Mouse (Mus musculus) naive thymus-derived CD4-positive, alpha-beta T cell, adult 2 months (primary cell): Measurements from ENCODE around the gene Apopt1.

ENCODE experiments used
- DNase-seq: peaks from one replicate; pipeline ENCODE4 v3.0.0-alpha.2; 2011; ENCODE audit warnings: low read depth

Gene Apopt1

DNA sequence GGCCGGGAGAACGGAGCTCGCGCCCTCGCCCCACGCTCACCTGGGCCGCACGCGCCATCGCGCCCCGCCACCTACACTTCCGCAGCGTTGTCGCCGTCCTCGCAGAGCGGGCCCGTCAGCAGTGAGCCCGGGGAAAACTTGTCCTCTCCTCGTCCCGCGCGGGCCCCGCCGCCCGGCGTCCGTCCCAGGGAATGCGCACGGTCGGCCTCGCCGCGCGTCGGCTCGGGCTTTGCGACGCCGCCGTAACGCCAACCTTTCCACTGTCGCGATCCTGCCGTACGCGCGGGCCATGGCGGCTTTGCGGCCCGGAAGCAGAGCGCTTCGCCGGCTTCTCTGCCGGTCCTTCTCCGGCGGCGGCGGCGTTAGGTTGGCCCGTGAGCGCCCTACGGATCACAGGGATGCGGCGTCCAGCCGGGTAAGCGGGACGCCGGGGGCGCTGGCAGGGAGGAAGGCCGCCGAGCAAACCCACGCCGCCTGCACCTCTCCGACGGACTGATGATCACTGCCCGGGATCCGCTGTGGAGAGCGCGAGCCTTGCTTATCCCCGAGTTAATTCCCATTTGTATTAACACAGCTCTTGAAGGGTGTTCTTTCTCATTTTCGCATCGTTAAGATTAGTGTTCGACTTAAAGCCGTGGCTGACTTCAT, at the start of gene Apopt1, which contains the start of gene Bag5:
Apopt1 (plus strand) TSS at position 258 of the 648 bp plus-strand sequence.
Bag5 (minus strand) TSS at position 254 of the 648 bp plus-strand sequence.
- peak; percentile 95 for DNase-seq

DNA sequence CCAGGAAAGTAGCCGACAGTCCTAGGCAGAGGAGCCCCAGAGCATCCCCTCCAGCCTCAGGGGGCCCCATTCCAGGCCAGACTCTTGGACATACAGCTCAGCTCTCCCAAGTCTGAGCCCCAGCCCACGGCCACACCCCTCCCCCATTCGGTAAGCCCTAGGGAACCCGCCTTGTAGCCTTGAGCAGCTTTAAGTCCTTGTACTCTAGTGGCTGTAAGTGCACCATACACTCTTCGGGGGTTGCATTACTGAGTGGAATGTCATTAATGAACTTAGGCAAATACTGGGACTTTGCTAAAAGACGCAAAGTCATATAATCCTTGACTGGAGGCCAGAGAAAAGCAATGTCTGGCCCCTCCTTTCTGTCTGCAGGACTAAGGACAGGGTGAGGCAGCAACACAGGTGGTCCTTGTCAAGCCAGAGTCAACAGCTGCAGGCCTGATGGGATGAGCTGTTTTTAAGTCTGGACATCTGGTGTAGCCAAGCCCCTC, 48.9 kb upstream of the Apopt1 start:
- DNase-seq: no peak

DNA sequence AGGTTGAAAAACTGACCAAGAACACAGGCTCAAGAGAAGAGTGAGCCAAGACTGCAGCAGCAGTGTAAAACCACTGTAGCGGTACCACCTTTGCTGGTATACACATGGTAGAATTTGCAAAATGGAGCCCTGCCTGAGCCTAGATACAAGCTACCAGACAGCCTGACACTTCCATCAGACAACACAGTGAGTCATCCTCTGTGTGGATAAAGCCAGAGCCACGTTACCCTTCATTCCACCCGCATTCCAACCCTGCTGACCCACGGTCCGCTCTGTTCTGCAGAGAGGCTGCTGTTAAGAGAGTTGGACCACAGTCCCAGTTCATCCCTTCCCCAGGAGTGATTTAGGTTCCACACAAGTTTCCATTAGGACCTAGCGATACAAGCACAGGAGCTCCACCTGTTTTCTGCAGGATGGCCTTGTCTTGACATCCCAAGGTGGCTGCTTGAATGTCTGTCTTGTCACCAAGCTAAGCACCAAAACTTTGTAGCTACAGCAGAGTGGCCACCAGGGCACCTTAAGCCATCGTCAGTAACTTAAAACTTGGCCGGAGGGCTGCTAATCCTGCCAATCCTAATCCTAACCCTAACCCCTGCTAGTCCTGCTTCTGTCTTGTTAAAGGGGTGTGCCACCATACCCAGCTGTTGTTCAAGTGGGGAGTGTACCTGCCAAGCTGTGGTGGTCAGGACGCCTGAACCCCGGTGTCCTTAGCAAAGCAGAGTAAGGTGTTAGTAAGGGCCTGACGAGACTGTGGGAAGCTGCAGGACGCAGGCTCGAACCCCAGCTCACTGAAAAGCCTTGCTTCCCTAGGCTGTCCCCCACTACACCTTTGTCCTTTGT, 47.8 kb upstream of the Apopt1 start:
- DNase-seq: no peak

DNA sequence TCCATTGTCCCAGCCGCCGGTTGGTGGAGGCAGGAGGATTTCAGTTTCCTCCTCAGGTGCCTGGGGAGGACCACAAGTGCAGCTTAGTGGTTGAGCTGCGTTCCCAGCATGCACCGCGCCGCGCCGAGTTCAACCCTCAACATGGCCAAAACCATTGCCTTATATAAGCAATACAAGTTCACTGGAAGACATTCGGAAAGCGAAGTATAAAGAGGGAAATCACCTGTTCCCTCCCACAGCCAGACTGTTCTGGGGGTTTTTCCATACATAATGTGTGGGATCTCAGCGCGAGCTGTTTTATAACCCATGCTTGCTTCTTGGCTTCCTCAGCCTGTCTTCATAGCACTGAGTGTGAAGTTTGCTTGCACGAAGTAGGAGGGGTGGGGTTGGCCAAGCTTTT, 46.7 kb upstream of the Apopt1 start:
- DNase-seq: no peak

DNA sequence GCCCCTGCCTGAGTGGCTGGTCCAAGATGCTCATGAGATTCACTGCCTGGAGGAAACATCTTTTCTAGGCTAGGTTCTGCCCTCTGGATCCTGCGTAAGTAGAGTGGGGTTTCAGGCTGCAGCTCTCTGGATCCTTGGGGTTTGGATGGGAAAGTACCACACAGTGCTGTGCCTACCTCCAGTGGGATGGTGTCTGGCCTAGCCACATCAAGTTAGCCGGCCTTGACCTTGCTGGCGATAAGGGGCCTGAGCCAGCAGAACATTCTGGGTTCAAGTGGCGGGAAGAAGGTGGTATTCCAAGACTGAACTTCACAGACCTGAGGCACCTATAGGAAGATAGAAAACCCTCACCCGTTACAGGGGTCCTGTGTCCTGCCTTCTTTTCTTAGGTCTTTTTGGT, 45.6 kb upstream of the Apopt1 start:
- no peak for DNase-seq

GRCm38 (mm10) chr12:111668457-111668912, 44.6 kb upstream of the Apopt1 start:
- DNase-seq: peak; percentile 97

DNA sequence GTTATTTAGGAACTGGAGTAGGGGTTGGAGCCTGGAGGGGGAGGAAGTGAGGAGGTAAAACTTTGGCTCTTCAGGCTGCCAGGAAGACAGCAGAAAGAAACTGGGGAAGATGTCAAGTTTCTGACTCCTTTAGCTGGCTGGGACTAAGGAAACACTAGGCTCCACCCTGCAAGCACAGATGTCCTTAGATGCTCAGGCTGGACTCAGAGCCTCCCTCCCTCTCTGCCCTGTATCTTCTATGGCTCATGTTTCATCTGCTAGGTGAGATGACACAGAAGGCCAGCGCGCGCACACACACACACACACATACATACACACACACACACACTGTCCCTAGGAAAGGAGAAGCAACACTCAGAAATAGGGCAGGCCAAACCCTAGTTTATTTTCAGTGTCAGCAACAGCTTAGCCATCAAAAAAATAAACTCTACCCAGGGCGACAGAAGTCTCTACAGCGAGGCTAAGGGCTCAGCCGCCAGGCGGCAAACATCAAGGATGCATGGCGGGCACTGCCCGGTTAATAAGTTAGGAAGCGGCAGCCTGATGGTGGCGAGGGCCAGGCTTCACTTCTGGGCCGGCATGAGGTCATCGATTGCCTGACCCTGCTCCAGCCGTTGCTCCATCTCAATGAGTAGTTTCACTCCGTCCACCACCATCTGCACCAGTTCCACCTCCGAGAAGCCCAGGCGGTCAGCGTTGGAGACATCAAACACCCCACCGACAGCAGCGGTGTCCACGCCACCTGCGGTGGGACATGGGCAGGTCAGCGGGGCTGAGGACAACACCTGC, 43.9 kb upstream of the Apopt1 start:
- DNase-seq: peak; percentile 49

DNA sequence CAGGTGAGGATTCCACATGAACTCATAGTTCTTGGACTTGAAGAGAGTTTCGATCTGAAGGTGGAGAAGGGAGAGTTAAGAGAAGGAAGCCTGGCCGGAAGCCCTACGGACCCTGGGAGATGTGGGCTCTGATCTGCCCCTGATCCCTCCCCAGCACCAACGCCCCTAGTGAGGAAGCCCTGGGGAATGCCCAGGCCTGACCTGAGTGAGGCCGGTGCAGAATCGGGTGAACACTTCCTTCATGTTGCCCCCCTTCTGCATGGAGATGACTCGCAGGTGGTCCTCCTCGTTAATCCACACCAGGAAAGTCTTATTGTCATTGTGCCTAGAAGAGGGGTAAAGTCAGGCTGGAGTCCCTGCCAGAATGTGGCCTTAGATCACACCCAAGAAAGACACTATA, 43.1 kb upstream of the Apopt1 start:
- no peak for DNase-seq

GRCm38 (mm10) chr12:111670371-111670971, 42.6 kb upstream of the Apopt1 start:
- DNase-seq: no peak

DNA sequence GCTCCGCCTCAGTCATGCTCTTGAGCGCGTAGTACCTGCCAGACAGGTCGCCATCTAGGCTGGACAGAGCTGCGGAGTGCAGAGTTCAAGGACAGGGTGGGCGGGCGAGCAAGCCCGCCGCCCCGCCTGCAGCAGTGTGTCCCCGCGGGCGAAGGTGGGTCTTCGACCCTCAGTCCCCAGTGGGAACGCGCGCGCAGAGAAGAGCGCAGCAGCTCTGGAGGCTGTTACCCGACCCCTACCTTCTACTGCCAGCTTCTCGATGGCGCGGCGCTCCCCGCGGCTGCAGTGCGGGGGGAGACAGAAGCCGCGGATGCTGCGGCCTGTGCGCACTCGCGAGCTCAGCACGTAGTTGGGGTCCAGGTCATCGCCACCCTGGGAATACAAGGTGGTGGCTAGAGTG, 42.1 kb upstream of the Apopt1 start:
- DNase-seq: no peak

DNA sequence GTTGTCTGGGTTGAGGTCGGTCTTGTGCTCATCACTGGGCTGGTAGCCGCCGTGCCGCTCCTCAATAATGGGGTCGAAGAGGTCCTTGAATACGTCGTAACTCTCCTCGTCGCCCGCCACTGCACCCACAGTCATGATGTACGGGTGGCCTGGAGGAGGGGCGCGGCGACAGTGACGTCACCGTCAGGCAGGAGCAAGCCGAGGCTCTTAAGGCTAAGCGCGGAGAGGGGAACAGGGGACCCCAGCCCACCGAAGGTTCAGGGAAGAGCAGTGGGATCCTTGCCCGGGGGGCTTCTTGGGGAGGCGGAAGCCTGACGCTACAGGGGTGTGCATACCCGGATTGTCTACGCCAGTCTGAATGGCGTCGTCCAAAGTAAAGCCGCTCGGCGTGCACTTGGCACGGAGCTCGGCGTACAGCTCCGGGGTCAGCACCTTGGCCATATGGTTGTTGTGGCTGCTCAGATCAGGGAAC, 41.6 kb upstream of the Apopt1 start:
- DNase-seq: peak; percentile 81

DNA sequence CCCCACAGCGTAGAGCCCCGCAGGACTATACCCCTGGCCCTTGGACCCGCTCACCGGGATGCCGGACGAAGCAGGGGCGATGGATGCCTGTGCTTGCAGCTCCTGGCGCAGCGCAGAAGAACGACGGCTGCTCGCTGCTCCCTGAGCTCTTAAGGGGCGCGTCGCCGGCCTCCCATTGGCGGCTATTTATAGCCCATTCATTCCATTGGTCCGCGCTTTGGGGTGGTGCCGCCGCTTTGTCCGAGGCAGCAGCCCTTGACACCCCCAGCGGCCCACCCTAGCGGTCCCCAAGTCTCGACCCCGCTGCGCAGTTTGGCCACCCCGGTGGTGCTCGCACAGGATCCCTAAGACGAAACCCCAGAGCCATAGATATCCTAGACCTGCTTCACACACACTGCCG, 40.9 kb upstream of the Apopt1 start, which contains the start of gene Ckb:
Ckb (minus strand) TSS at position 163 of the 400 bp plus-strand sequence.
- DNase-seq: peak; percentile 73

DNA sequence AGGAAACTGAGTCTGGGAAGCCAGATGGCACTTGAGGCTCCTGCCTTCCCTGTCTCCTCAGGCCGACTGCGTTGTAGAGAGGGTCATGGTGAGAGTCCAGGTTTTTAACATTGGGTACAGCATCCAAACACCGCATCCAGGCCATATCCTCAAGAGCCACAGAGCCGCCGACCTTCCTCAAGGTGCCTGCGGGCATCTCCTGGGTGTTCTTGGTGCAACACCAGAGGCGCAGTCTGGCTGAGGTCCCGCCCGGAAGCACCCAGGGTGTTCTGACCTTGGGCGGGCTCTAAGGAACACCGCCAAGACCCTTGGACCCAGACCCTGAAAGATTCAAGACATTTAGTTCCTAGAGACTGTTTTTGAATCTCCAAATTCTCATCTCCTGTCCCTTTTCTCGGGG, 40.5 kb upstream of the Apopt1 start:
- no peak for DNase-seq

DNA sequence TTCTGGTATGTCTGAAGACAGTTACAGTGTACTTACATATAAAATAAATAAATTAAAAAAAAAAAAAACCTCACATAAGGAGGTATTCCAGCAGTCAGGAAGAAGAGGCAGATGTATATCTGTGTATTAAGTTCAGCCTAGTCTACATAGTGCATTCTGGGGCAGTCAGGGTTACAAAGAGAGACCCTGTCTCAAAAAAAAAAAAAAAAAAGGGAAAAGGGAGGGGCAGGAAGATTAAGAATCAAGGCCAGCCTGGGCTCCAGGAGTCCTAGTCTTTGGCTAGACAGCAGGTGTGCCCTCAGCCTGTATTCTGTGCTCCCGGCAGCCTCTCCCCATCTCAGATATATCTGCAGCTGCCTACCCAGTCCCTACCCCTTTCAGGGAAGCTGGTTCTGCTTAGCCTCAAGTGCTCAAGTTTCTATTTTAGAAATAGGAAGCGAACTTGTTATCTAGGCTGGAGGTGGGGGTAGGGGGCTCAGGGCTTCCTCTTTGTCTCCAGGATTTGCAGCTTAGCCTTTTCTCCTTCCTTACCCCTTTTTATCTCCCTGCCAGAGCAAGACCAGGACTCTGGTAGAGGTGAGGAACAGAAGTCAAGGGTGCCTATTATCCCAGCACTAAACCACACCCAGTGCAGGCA, 38.1 kb upstream of the Apopt1 start:
- DNase-seq: no peak

- DNase-seq: no peak
Measured at GRCm38 (mm10) chr12:111675797-111676580, 37.1 kb upstream of the Apopt1 start.

DNA sequence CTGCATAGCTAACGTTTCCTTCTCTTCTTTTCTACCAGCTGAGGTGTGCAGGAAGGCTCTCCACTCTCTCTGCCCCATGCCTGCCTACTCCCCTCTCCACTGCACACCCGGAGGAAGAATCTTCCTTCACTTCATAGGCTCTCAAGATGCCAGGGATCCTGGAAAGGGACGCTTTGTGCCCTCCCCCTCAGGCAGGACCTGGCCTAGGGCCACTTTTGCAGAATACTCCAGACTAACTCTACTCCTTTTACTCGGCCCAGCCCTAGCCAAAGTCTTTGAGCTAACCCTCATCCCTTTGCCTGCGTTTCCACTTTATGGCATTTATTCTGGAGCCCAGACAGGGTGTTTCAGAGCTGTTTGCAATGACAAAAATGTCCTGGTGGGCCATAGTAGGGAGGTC, 35.6 kb upstream of the Apopt1 start:
- DNase-seq: no peak

GRCm38 (mm10) chr12:111677882-111678669, 35.0 kb upstream of the Apopt1 start, which contains the start of gene Trmt61a:
Gene Trmt61a (plus strand): TSS chr12:111678105.
- DNase-seq: peak; percentile 94

- DNase-seq: no peak
Measured at GRCm38 (mm10) chr12:111678670-111678933, 34.5 kb upstream of the Apopt1 start.

DNA sequence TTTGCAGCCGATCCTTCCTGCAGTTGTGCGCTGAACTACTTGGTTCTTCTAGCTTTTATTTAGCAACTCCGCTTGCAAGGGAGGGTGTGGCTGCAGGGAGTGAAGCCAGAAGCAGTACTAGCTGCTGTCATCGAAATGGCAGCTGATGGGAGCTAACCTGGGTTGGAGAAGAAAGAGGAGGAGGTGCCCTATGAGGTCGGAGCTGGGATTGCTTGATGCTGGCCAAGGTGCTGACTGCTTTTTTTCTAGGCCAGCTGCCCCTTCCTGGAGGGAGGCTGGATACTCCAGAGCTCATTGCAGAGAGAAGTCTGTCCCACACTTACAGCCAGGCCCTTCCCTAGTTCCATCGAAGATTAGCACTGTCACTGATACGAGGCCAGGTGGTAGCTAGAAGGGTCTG, 34.1 kb upstream of the Apopt1 start:
- peak; percentile 9 for DNase-seq

- no peak for DNase-seq
Measured at GRCm38 (mm10) chr12:111680661-111681060, 32.4 kb upstream of the Apopt1 start.
